Comparison of ENCODE assay signal across 9 mouse cellular contexts in genomic region chr9:30137611-30138287, GRCm38 (mm10).
DNase-seq lines count a peak whose midpoint lies in the region.
"Had no signal": no experiment of that assay in that cellular context is flagged by ENCODE, and none has a peak within 500 bp of the region (broad histone marks: within the 10 kb centered on the region; RNA-seq: fewer than 3 reads in every experiment).

No protein-coding gene starts in this region.

- peak overlapping the region; percentile 12; the same call in 1 of the 2 replicates for H3K4me3 ChIP-seq in hindbrain, embryonic 10.5 days
- H3K4me3 ChIP-seq: liver, embryonic 15.5 days had no signal

- no peaks in the 10 kb centered on the region for H3K9me3 ChIP-seq in hindbrain, embryonic 10.5 days
- H3K9me3 ChIP-seq: liver, embryonic 15.5 days had no signal

- peaks cover 17% of the 10 kb centered on the region for H3K4me1 ChIP-seq in hindbrain, embryonic 10.5 days (replicated peaks)
- H3K4me1 ChIP-seq: liver, embryonic 15.5 days had no signal

- peak overlapping the region; percentile 67 for H3K27ac ChIP-seq in hindbrain, embryonic 10.5 days
- H3K27ac ChIP-seq: liver, embryonic 15.5 days had no signal

- H3K36me3 ChIP-seq in hindbrain, embryonic 10.5 days: no peaks in the 10 kb centered on the region
- H3K36me3 ChIP-seq: liver, embryonic 15.5 days had no signal

- WGBS in hindbrain, embryonic 10.5 days: 39% methylated on average over 14 of the region's 14 CpGs

- DNase-seq in adrenal gland, adult 18-20 months (ENCODE audit: low spot score in 2 of 2): peak; percentile 73 to 75
- peak; percentile 85 to 88 for DNase-seq in cerebellum, postnatal 36 days
- DNase-seq in frontal cortex, postnatal 25 days (ENCODE audit: low spot score in 2 of 2): peak; percentile 64
- peak; percentile 82 for DNase-seq in hindbrain, embryonic 10.5 days (ENCODE audit: low spot score)
- DNase-seq in layer of hippocampus, postnatal 14 days (ENCODE audit: low spot score in 2 of 2): peak; percentile 85 to 91
- DNase-seq in lung, postnatal 10 days: peak; percentile 92
- DNase-seq in retina, postnatal 7 days (ENCODE audit: low read depth, low spot score): peak; percentile 68
- DNase-seq in adipocyte (ENCODE audit: low spot score): no peak

- no peaks in the 10 kb centered on the region for H3K27me3 ChIP-seq in hindbrain, embryonic 10.5 days (ENCODE audit: insufficient read depth, poor library complexity, severe bottlenecking)
- H3K27me3 ChIP-seq: liver, embryonic 15.5 days had no signal
